Mouse (Mus musculus) lung, embryonic 16.5 days (tissue): ENCODE results near the gene St8sia4. TPM values are rescaled to one million over a fixed set of nuclear protein-coding genes. Genes with fewer than 3 reads are reported as not detected.

Experiments
- ATAC-seq: fragments of 200-750 bp; cut with Nextera tagmentation; 2 replicates; pipeline ENCODE4 v1.8.0; 2017; ENCODE audit warnings: low read depth, mild to moderate bottlenecking, moderate library complexity
- H3K27ac ChIP-seq: fragments of 300-500 bp; sonication (generic); 2 replicates; pipeline ENCODE4 v1.5.1; 2014; ENCODE audit warnings: mild to moderate bottlenecking, control low read depth, low read length
- H3K27me3 ChIP-seq: fragments of 300-500 bp; sonication (generic); 2 replicates; pipeline ENCODE4 v1.6.1; 2014; ENCODE audit warnings: low read depth, low read length, mixed read lengths; ENCODE audit not compliant: control insufficient read depth, insufficient read depth
- H3K36me3 ChIP-seq: fragments of 300-500 bp; sonication (generic); 2 replicates; pipeline ENCODE4 v1.6.1; 2014; ENCODE audit warnings: low read length; ENCODE audit not compliant: control insufficient read depth, insufficient read depth
- H3K4me1 ChIP-seq: fragments of 300-500 bp; sonication (generic); replicated peaks from 2 replicates; pipeline ENCODE4 v1.6.1; 2014; ENCODE audit warnings: low read length, mixed read lengths; ENCODE audit not compliant: control insufficient read depth, insufficient read depth
- H3K4me2 ChIP-seq: fragments of 300-500 bp; sonication (generic); 2 replicates; pipeline ENCODE4 v1.6.1; 2014; ENCODE audit warnings: low read depth, low read length, control low read depth
- H3K4me3 ChIP-seq: fragments of 300-500 bp; sonication (generic); 2 replicates; pipeline ENCODE4 v1.5.1; 2014; ENCODE audit warnings: mild to moderate bottlenecking, low read length, control low read depth
- H3K9ac ChIP-seq: fragments of 300-500 bp; sonication (generic); 2 replicates; pipeline ENCODE4 v1.6.1; 2014; ENCODE audit warnings: low read length, control low read depth
- H3K9me3 ChIP-seq: fragments of 300-500 bp; sonication (generic); 2 replicates; pipeline ENCODE4 v1.6.1; 2016; ENCODE audit warnings: low read length; ENCODE audit not compliant: control insufficient read depth
- WGBS: fragments of 180-500 bp; shearing (Covaris S2); extraction: QIAGEN DNeasy Blood & Tissue Kit; methylation state at CpG from one replicate; pipeline ENCODE4 v1.1.7; 2014; 5-methylcytosine and 5-hydroxymethylcytosine counted together
- polyA plus RNA-seq: library from polyadenylated mRNA; unstranded; fragments of >200 nt; fragmentation: Nextera tagmentation; extraction: Ambion mirVana; gene quantifications from 2 replicates; pipeline ENCODE4 v1.2.1, GENCODE M21; 2015

St8sia4 gene
- polyA plus RNA-seq, 1 experiment from 2014 or later, result 10.9 TPM

- H3K4me2 ChIP-seq, result no peak overlapping the region
- WGBS, result 88% methylated on average over 2 of the region's 2 CpGs
- H3K27ac ChIP-seq, result no peak overlapping the region
- H3K9ac ChIP-seq, result no peak overlapping the region
- no peak overlapping the region for H3K4me3 ChIP-seq
- no peaks in the 10 kb centered on the region for H3K36me3 ChIP-seq
- no peaks in the 10 kb centered on the region for H3K27me3 ChIP-seq
- no peaks in the 10 kb centered on the region for H3K4me1 ChIP-seq
- ATAC-seq, result no peak
- H3K9me3 ChIP-seq, result no peaks in the 10 kb centered on the region
These were observed 57.4 kb downstream of the St8sia4 start for GRCm38 (mm10) chr1:95610017-95610416.

DNA sequence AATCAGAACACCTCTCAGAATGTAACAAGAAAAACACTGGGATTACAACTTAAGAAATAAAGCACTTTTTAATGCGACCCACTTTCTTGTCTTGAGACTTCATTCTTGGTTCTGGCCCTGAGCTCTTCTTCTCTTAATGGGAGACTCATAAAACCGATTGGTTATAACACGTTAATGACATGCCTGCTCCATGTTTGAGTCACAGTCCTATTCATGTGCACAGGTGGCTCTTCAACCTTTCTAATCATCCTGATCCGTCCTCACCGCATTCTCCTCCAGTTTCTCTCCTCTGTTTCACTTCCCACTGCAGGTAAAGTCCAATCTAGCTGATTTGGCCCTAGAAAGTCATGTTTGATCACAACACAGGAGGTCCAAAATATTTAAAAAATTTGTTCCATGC is 58.3 kb downstream of the St8sia4 start:
- no peak overlapping the region for H3K4me2 ChIP-seq
- H3K27me3 ChIP-seq, result no peaks in the 10 kb centered on the region
- no peak overlapping the region for H3K27ac ChIP-seq
- no peak overlapping the region for H3K9ac ChIP-seq
- H3K4me1 ChIP-seq, result no peaks in the 10 kb centered on the region
- no peak for ATAC-seq
- H3K4me3 ChIP-seq, result no peak overlapping the region
- WGBS, result 86% methylated on average over 5 of the region's 5 CpGs
- no peaks in the 10 kb centered on the region for H3K9me3 ChIP-seq
- H3K36me3 ChIP-seq, result no peaks in the 10 kb centered on the region

DNA sequence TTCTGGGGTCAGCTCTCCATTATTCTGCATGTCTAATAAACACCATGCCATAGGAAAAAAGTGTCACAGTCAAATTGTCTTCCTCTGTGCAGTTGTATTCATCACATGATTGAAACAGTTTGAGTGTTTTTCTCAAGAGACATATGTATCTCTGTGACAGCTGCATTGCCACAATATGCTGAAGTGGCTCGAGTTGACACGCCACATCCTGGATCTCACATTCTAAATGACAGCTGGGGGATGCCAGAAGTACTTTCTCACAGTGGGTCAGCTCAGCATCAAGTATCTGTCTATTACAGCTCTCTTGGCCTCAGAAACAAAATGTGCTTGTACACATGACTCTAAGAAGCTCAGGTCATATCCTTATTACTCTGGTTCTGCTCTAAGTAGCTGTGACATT is 61.9 kb downstream of the St8sia4 start:
- Histone ChIP-seq H3K9me3 (no peaks in the 10 kb centered on the region), H3K4me2 (no peak overlapping the region), H3K36me3 (no peaks in the 10 kb centered on the region), H3K27ac (no peak overlapping the region), H3K27me3 (no peaks in the 10 kb centered on the region), H3K4me3 (no peak overlapping the region), H3K4me1 (no peaks in the 10 kb centered on the region), H3K9ac (no peak overlapping the region)
- WGBS, result 56% methylated on average over 2 of the region's 2 CpGs
- peak; percentile 95 for ATAC-seq

DNA sequence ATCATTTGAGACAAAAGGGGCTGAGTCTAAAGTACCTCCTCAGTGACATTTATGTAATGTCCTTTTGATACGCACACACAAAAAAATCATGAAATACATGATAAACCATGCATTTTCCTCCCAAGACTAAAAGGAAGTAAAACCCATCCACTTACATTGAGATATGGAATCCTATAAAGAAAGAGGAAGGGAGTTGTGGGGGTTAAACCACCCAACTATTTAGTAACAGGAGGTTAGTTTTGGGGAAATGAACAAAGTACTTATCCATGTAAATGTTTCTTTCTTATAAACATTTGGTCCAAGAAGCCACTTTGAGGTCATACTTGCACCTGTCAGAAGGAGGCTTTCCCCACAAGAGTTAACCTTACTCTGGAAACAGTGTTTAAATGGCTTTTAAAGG is 69.3 kb downstream of the St8sia4 start:
- H3K4me1 ChIP-seq, result no peaks in the 10 kb centered on the region
- H3K4me3 ChIP-seq, result no peak overlapping the region
- 95% methylated on average over 1 of the region's 1 CpGs for WGBS
- no peak overlapping the region for H3K27ac ChIP-seq
- H3K27me3 ChIP-seq, result no peaks in the 10 kb centered on the region
- no peaks in the 10 kb centered on the region for H3K36me3 ChIP-seq
- H3K4me2 ChIP-seq, result no peak overlapping the region
- no peaks in the 10 kb centered on the region for H3K9me3 ChIP-seq
- H3K9ac ChIP-seq, result no peak overlapping the region
- ATAC-seq, result no peak

- 95% methylated on average over 1 of the region's 1 CpGs for WGBS
- H3K4me1 ChIP-seq, result no peaks in the 10 kb centered on the region
- H3K9me3 ChIP-seq, result no peaks in the 10 kb centered on the region
- no peak overlapping the region for H3K27ac ChIP-seq
- H3K27me3 ChIP-seq, result no peaks in the 10 kb centered on the region
- no peak overlapping the region for H3K4me2 ChIP-seq
- ATAC-seq, result no peak
- H3K9ac ChIP-seq, result no peak overlapping the region
- no peak overlapping the region for H3K4me3 ChIP-seq
- no peaks in the 10 kb centered on the region for H3K36me3 ChIP-seq
These were observed 70.5 kb downstream of the St8sia4 start for GRCm38 (mm10) chr1:95596825-95597224.

DNA sequence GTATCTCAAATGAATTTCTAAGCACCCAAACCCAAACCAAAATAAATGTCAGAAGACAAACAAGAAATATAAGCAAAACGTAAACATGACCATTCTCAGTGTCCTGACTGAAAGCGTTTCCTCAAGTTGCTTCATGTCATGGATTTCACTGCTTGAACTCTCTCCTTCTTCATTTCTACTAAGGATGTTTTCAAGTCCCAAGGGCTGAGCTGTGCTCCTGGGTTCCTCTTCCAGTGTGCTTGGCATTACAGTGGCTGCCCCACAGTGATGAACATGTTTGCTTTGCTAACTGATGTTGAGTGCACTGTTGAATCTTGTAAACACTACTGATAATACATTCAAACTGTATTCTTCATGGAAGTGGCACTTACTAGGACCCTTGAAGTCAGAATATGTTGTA is 76.3 kb downstream of the St8sia4 start:
- H3K4me2 ChIP-seq, result no peak overlapping the region
- H3K27me3 ChIP-seq, result no peaks in the 10 kb centered on the region
- H3K4me3 ChIP-seq, result no peak overlapping the region
- H3K4me1 ChIP-seq, result no peaks in the 10 kb centered on the region; the same call in 1 of the 2 replicates
- WGBS, result 71% methylated on average over 2 of the region's 2 CpGs
- ATAC-seq, result no peak
- no peaks in the 10 kb centered on the region for H3K36me3 ChIP-seq
- no peaks in the 10 kb centered on the region for H3K9me3 ChIP-seq
- H3K27ac ChIP-seq, result no peak overlapping the region
- no peak overlapping the region for H3K9ac ChIP-seq

- no peak overlapping the region for H3K4me3 ChIP-seq
- no peaks in the 10 kb centered on the region for H3K9me3 ChIP-seq
- no peaks in the 10 kb centered on the region for H3K36me3 ChIP-seq
- no peaks in the 10 kb centered on the region for H3K27me3 ChIP-seq
- H3K4me1 ChIP-seq, result no peaks in the 10 kb centered on the region; the same call in 1 of the 2 replicates
- WGBS, result 54% methylated on average over 2 of the region's 2 CpGs
- ATAC-seq, result no peak
- no peak overlapping the region for H3K9ac ChIP-seq
- no peak overlapping the region for H3K27ac ChIP-seq
- no peak overlapping the region for H3K4me2 ChIP-seq
These were observed 77.3 kb downstream of the St8sia4 start for GRCm38 (mm10) chr1:95590108-95590507.

DNA sequence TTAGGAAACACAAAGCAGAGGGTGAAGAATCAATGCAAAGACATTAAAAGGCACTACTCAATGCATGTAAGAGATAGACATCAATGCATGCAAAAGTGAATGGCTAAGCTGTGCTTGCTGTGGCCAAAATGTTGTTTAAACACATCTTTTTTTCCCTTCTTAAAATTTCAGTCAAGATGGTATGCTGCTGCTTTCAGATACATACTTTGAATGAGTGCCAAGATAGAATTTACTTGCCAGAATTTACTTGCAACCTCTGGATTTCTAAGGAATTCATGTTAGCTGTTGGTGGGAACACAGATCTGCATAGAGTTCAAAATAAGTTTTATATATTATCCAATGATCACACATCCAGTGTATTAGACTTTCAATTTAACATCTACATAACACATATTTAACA is 77.9 kb downstream of the St8sia4 start:
- H3K4me2 ChIP-seq, result no peak overlapping the region
- H3K27ac ChIP-seq, result no peak overlapping the region
- H3K9me3 ChIP-seq, result no peaks in the 10 kb centered on the region
- H3K27me3 ChIP-seq, result no peaks in the 10 kb centered on the region
- no peak overlapping the region for H3K9ac ChIP-seq
- H3K4me3 ChIP-seq, result no peak overlapping the region
- no peaks in the 10 kb centered on the region; the same call in 1 of the 2 replicates for H3K4me1 ChIP-seq
- no peaks in the 10 kb centered on the region for H3K36me3 ChIP-seq
- ATAC-seq, result no peak

GRCm38 (mm10) chr1:95583310-95583709 is 84.1 kb downstream of the St8sia4 start:
- peak overlapping the region; percentile 18 for H3K27ac ChIP-seq
- H3K27me3 ChIP-seq, result no peaks in the 10 kb centered on the region
- no peaks in the 10 kb centered on the region for H3K4me1 ChIP-seq
- no peak overlapping the region for H3K9ac ChIP-seq
- no peaks in the 10 kb centered on the region for H3K36me3 ChIP-seq
- 47% methylated on average over 1 of the region's 1 CpGs for WGBS
- no peak overlapping the region for H3K4me2 ChIP-seq
- no peak overlapping the region for H3K4me3 ChIP-seq
- no peaks in the 10 kb centered on the region for H3K9me3 ChIP-seq
- ATAC-seq, result no peak

GRCm38 (mm10) chr1:95582264-95582663 is 85.1 kb downstream of the St8sia4 start:
- 24% methylated on average over 1 of the region's 1 CpGs for WGBS
- no peaks in the 10 kb centered on the region for H3K27me3 ChIP-seq
- no peaks in the 10 kb centered on the region for H3K36me3 ChIP-seq
- H3K9me3 ChIP-seq, result no peaks in the 10 kb centered on the region
- no peak overlapping the region for H3K9ac ChIP-seq
- no peak overlapping the region for H3K27ac ChIP-seq
- no peak overlapping the region for H3K4me3 ChIP-seq
- peak; percentile 98 for ATAC-seq
- no peak overlapping the region for H3K4me2 ChIP-seq
- H3K4me1 ChIP-seq, result no peaks in the 10 kb centered on the region
